Mouse (Mus musculus) WW6 (cell line): ENCODE measurements around the gene Crtac1.

Experiments used
- DNase-seq: peaks from one replicate; pipeline ENCODE4 v3.0.0-alpha.2; 2013; ENCODE audit warnings: low read depth, low spot score

The Crtac1 gene

DNA sequence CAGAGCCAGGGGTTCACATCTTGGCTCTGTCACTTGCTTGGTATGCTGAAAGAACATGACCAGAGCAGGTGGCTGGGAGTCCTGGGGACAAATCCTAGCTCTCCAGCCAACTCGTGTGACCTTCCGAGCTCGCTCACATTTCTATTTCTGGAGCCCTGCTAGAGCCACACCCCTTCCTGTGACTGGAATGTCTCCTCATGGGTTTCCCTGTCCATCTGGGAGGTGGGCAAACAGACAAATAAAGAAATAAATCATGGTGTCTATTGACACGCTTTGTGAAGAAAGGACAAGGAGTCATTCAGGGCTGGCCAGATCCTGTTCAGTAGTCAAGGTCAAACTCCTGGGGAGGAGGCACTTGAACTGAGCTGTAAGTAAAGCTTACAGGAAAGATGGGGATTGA is 143.2 kb downstream of the Crtac1 start:
- DNase-seq = no peak

DNA sequence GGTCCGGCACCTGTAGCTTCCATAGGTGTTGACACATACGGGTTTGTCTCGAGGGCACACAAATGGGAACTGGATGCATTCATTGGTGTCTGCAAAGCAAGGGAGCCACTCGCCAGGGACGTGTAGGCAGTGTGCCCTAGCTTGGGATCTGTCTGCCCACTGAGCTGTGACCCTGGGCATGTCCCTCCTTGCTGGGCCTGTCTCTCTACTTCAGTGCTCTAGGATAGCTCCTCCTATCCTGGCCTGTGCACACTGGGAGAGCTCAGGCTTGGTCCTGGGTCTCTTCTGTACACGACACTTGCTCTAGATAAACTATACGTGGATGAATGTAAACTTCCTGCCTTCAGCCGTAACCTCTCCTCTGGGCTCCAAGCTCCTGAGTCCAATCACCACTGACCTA is 147.4 kb downstream of the Crtac1 start:
- DNase-seq = no peak

DNA sequence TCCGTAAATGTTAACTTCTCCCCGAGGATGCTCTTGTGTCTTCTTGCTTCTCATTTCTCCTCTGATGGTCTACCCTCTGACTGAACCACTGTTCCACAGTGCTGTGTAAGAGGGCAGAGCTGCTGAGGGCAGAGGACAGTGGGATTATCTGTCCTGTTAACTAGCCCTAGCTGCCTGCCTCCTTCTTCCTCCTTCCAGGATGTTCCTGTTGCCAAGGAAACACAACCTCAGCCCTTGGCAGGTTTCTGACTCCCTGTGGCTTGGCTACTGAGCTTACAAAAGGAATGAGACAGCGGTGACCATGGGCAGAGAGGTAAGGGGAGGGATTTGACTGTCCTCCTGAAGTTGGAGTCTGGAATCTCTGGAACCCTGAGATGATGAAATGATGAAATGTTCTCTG is 152.0 kb downstream of the Crtac1 start:
- no peak for DNase-seq

DNA sequence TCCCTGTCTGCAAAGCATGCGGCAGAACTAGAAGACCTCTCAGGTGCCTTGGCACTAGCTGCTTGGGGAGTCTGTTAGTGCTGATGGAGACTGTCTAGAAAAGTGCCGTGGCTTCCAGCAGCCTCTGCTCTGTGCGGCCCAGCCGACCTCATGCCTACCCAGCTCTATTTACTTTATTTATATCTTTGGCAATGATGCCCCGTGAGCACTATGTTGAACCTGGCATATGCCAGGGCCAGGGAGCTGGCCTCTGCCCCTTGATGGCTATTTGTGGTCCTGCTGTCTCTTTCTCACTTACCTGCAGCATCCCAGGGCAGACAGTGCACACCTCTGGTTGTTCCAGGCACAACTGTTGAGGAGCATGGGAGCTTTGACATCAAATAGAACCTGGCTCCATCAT is 153.1 kb downstream of the Crtac1 start:
- no peak for DNase-seq

DNA sequence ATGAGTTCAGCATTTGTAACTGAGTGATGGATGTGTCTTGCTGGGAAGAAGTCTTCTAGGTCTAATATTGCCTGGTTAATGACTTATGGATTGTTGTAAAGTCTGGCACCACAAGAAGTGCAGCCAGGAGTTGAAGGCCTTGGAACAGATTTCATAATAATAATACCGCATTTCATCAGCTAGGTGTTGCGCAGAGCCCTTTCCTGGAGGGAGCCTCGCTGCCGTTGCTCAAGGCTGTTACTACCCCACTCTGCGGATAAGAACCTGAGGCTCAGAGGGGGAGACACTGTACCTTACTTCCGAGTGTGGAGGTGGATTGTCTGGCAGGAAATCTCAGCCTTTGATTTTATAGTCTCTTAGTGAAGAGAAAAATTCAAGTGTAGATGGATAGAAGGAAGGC is 154.3 kb downstream of the Crtac1 start:
- no peak for DNase-seq

DNA sequence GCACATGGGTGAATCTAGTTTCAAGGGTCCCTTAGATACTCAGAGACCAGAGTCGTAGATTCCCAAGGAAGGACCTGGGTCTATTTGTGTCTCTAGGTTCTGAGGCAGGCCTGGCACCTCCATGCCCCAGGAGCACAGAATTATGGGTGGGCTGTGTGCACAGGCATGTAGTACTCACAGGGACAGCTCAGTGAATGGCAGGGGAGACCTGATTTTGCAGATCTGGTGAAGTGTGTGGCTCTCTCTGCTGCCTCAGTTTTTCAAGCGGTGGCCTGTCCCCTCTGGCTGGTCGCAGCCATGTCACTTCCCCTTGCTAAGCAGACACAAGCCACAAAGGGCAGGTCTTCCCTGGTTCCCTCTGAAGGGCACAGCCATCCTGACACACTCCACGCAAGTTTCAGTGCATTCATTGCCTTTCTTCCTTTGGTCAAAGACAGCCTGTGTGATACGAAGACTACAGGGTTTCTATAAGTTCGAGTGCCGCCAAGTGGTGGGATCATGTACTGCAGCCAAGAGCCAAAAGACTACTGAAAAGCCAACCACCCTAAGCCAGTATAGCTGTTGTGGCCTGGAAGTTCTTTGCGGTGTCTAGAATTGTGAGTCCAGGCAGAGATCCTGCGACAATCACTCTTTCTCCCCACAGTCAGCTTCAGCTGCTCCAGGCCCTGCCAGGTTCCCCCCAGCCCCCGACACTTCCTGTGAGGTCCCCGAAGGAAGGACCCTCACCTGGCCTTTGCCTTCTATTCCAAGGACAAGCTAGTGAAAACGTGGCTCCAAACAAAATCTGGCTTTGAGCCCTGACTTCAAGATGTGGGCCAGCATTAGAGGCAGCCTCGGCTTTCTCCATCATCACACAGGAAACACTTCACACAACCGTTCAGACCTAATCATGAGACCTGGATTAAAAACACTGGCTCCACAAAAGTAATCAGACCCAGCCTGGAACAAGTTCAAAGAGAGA is 159.3 kb downstream of the Crtac1 start:
- DNase-seq = peak; percentile 57

DNA sequence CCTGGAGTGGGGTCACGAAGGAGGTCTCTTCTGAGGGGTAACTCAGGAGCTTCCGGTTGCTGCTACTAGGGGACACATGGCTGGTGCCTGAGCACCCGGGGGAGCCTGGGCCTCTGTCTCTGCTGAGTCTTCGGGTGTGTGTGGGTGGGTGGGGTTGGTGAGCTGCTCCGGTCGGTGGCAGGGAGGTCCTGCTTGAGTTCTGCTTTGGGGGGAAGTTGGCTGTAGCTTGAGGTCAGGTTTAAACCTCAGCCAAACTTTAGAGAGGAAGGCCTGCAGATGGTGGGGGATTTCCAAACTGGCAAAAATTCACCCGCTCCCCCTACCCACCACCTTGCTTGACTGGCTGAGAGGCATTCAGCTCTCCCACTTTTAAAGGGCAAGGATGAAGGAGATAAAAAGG is 160.4 kb downstream of the Crtac1 start:
- DNase-seq = no peak

DNA sequence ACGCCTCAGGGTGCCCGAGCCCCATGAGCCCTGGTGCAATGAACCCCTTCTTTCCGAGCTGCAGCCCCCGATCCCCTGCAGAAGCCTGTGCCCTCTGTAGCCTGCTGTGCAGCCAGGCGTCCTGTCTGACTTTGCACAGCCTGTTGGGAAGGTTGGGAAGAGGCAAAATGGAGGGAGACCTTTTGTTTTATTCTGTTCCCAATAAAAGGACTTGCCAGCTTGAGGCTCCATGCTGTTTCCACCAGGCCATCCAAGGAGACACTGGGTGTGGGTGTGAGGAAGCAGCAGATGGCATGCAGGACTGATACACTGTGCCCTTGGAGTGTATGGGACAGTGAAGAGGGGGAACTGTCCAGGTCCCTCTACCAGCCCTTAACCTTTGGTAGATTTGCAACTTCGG is 161.5 kb downstream of the Crtac1 start:
- DNase-seq = no peak

DNA sequence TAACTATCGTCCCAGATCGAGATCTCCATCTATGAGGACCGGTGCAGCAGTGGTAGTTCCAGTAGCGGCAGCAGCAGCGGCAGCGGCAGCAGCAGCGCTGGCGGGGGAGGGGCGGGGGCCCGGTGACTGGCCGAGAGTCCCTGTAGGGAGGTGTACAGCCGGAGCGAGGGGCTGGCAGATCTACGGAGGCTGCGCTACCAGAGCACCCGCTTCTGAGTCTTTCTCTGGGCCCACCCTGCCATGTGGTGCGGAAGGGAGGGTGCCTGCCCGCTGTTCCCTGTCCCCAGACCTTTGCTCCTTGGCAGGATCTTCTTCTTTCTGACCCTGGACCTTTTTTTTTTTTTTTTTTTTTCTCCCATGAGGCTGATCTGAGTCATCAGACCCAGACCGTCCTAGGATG is 163.2 kb downstream of the Crtac1 start:
- DNase-seq = no peak

DNA sequence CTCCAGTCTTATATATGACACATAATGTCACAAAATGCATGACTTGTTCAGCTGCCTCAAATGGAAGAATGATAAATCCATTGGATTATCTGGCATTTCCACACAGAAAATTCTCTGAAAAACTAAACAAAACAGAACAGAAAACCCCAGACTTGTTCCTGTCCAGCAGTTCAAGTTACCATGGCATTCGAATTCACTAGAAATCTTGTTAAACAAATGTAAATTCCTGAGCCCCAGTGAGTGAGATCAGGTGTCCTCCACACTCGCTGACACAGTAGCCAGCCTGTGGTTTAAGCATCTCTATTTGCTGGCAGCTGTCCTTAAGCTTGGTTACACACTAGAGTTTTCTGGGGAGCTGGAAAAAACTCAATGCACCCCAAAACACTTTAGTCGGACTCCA is 168.1 kb downstream of the Crtac1 start:
- DNase-seq = no peak

DNA sequence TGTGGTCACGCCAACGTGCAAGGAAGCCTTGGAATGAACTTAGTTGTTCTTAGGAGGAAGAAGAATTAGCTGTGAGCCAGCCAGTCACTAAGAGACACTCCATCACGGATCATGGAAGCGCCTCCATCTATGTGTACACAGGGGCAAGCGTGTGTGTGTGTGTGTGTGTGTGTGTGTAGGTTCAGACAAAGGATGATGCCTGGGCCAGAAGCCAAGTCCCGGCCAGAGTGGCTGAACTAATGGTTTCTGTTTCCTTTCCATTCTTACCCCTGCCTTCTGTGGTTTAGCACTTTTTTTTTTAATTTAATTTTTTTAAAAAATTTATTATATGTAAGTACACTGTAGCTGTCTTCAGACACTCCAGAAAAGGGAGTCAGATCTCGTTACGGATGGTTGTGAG is 171.1 kb downstream of the Crtac1 start:
- no peak for DNase-seq

DNA sequence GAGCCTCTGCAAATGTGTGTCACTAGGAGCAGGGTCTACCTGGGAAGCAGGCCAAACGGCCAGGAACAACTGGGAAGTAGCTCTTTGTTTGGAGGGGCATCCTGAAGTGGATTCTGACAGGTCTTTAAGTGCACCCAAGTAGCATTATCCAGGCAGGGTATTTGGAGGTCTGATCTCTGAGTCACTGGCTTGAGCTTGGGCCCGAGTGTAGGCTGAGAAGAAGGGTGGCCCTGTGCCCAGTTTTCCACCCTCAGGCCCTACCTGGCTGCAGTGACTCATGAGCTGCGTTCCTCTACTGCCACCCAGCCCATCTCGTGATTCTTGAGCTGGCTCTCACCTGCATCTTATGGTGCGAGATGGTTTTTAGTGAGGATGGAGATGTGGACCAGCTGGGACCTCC is 173.0 kb downstream of the Crtac1 start:
- DNase-seq = no peak

DNA sequence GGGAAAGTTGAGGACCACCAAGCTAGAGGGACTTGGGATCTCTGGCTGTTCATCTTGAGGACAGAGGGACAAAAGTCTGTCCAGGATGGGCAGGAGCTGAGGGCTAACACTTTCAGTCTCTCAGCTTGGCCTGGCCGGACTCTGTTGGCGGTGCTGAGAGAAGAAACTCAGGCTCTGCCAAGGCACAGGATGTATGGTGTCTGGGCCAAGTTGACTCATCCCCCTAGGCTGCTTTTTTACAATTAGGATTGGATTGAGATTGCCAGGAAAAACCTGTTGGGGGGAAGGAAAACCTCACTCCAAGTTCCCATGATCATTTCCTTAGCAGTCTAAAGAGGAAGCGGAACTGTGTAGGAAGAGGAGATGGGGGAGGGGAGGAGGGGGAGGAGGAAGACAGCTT is 173.6 kb downstream of the Crtac1 start:
- no peak for DNase-seq

DNA sequence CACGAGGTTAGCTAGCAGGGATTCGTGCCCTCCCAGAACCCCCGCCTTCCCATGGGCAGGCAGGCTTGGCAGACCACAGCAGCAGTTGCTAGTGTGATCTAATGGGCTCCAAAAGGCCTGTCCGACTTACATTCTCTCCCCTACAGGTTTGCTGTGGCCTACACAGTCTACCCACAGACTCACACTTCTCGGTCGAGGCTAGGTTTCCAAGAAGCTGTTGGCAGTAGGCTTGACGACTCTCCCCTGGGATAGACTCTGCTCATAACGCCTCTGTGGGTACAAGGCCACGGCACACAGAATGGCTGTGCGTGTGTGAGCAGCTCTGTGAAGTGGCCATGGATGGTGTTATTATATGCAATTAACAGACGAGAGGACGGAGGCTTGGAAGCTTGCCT is 174.3 kb downstream of the Crtac1 start:
- no peak for DNase-seq

DNA sequence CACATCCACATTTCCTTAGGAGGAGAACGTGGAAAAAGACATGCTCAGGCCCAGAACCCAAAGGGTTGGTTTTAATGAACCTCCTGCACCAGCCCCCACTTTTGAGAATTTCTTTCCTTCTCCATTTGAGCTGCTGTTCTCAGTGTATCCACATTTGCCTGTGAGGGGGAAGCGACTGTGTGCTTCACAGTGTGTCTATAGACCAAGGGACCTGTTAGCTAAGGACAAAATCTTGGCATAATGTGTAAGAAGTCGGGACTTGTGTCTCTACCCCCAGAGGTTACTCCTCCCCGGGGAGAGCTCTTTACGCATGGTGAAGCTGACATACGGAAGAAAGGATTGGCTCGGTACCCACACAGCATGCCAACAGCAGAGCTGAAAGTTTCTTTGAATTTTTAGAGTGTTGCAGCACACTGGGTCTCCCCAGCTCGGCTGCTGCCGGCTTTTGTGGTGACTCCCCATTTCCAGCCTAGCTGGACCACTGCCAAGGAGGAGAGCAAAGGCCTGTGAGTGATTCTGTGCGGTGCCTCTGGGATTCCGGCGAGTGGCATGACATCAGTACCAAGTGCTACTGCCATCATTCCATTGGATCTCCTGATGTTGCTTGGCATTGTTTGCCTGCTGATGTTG is 174.9 kb downstream of the Crtac1 start:
- DNase-seq = no peak

DNA sequence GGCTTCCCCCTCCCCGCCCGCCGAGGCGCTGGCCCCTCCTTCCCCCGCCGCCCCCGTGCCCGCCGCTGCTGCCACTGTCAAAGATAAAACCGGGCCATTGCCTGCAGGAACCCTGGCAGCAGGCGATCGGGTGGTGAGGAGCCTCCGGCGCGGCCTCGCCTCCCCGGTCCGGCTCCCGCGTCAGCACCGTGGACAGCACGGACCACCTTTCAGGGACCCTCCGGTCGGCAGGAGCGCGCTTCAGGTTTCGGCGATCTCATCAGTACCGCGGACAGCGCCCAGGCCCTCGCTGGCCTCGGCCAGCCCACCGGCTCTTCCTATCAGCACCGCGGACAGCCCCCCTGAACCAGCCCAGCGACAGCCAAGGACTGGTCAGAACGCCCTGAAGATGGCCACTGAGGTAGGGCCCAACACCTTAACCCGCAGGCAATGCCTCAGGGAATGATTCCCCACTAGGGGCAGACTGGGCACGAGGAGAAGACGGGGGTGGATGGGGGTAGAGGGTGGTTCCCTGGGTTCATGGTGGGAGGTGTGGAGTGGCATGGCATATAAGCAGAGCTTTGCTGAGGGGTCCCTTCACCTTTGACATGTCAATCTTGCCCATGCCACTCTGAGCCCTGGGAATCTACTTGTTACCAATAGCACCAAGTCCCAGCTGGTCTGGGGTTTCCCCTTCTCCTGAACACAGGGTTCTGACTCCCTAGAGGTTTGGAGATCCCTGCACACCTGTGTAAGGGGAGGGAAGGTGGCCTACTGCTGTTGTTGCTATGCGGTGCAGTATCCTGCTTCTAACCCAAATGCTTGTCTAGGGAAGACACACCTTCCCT is 175.6 kb downstream of the Crtac1 start:
- peak; percentile 72 for DNase-seq

DNA sequence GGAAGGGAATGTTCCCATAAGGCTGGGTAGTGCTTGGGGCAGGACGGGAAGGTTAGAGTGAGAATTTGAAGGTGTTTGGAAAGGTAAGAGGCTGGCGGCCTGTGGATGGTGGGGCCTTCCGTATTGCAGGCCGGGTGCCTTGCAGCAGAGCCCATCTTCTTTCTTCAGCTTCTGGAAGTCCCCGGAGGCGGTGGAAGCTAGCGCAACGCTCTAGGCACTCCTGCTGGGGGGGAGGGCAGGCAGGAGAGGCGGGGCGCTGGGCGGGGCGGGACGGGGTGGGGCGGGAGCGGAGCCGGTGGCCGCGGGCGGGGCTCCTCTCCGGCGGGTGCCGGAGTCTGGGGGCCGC is 176.2 kb downstream of the Crtac1 start:
- DNase-seq = no peak

DNA sequence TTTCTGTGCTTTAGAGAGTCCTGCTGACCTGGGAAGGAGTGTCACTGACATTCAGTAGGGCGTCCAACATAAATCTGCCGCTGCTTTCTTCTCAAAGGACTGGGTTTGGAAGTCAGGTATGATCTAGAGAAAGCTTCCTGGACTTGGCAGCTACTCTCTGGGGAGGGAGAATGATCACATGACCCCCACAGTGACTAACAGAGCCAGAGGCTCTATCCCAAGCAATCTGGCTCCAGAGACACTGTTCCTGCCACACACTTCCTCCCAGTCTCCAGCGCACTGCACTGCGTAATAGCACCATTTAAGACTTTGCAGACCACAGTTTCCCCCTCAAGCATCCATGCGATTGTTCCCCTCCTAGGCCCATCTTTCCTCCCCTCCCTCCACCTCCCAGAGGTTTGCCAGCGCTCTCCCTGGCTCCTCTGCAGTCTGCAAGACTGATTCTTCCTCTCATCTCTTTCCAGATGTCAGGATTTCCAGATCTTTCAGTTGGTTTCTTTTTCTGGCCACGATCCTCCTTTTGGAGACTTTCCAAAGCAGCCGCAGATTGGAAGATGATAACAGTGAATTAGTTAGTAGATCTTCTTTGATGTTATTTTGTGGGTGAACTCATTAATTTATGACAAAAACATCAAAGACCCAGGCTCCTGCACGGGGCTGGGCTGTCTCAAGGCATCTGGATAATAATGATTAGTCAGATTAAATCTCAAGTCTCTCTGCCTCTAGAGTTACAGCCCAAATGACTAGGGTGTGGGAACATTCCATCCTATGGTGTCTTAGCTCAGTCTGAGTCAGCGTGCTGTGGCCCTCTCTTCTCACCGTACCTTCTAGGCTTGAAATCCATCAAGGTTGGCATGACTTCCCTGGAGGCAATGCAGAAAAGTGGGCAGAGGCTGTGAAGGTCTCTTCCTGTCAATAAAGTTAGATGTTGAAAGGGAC is 181.3 kb downstream of the Crtac1 start:
- no peak for DNase-seq

DNA sequence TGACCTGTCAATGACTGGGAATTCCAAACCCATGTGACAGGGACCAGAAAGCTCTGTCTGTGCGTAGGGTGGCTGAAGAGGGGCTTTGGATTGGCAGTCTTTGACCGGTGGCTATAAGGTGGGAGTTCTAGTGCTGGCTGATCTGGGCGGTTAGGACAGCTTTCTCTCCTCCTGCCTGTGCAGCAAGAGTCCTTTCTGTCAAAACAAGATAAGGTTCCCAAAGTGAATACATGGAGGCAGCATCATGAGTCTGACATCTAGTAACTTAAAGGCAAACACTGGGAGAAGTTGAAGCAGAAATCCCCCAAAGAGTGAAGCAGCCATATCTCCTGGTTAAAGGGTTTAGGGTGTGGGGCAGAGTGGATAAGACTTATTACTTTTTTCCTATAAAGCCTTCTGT is 184.1 kb downstream of the Crtac1 start, which contains the start of gene Golga7b:
TSS of gene Golga7b (plus strand) at position 56 of the 400 bp plus-strand sequence.
- DNase-seq = no peak

DNA sequence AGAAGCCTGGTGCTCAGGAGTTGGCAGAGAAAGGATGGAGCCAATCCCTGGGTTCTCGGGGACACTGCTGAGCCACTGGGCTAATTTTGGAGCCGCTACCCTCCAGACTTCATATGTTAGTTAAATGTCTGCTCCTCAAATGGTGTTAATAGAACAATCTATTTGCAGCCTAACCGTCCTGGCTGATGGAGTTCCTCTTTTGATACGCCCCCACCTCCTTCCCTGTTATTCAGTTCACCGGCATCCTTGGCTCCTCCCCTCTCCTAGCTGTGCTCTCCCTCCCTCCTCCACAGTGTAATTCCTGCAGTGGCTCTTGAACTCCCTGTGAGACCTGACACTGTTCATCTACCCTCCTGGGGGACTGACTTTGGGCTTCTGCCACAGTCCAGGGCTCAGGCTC is 185.0 kb downstream of the Crtac1 start:
- DNase-seq = no peak

DNA sequence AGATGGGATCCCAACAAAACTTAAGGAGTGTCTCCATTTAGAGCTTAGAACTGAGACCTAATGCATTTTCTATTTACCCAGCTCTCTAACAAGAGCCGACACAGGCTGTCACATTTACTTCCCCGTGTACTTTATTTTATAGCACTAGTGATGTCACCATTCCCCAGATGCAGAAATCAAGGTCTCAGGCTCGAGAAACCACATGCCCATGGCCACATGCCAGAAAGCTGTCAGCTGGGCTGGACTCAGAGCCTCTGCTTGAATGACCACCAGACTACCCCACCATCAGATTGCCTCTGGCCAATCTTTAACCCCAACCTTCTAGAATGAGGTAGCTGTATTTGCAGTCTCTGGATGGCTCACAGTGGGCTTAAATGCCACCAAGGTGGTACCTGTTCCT is 188.2 kb downstream of the Crtac1 start:
- DNase-seq = no peak
